Mouse (Mus musculus) olfactory bulb, adult 2 months (tissue): Measurements from ENCODE around the gene Shc3. TPM values are rescaled to one million over a fixed set of nuclear protein-coding genes. Genes with fewer than 3 reads are reported as not detected.

Experiments
- H3K27ac ChIP-seq: fragments of 200-500 bp; 2 replicates; pipeline ENCODE4 v1.5.1; 2012; ENCODE audit warnings: low read depth, low read length; ENCODE audit not compliant: insufficient read depth
- H3K4me1 ChIP-seq: fragments of 200-500 bp; 2 replicates; pipeline ENCODE4 v1.6.1; 2012; ENCODE audit warnings: low read length; ENCODE audit not compliant: control insufficient read depth, insufficient read depth
- H3K4me3 ChIP-seq: fragments of 200-500 bp; 2 replicates; pipeline ENCODE4 v1.5.1; 2012; ENCODE audit warnings: mild to moderate bottlenecking, low read depth, low read length, moderate library complexity; ENCODE audit not compliant: insufficient read depth
- CTCF ChIP-seq: fragments of 200-500 bp; IDR thresholded peaks from 2 replicates; pipeline ENCODE4 v1.5.1; 2012; ENCODE audit warnings: low read depth, mild to moderate bottlenecking, low read length, moderate library complexity; ENCODE audit not compliant: insufficient read depth
- POLR2A ChIP-seq: fragments of 200-500 bp; IDR thresholded peaks from 2 replicates; pipeline ENCODE4 v1.6.1; 2012; ENCODE audit warnings: mild to moderate bottlenecking, low read depth, low read length, moderate library complexity; ENCODE audit not compliant: insufficient read depth
- WGBS: fragments of 180-500 bp; shearing (Covaris S2); methylation state at CpG from one replicate; pipeline ENCODE4 v1.1.7; 2018; 5-methylcytosine and 5-hydroxymethylcytosine counted together
- polyA plus RNA-seq: library from polyadenylated mRNA; stranded (reverse); fragments of >200 nt; gene quantifications from 2 replicates; pipeline ENCODE4 v1.2.4, GENCODE M21; 2012; ENCODE audit warnings: low replicate concordance; ENCODE audit not compliant: missing spikeins, insufficient read depth, insufficient read length

Gene Shc3
- polyA plus RNA-seq, 1 experiment = not detected

- TF ChIP-seq CTCF (no peak), POLR2A (no peak)
- no peak overlapping the region for H3K4me3 ChIP-seq
- H3K4me1 ChIP-seq = peaks cover 2% of the 10 kb centered on the region; the same call in 1 of the 2 replicates
- H3K27ac ChIP-seq = no peak overlapping the region
- WGBS = 72% methylated on average over 11 of the region's 11 CpGs
These were observed 15.9 kb downstream of the Shc3 start for GRCm38 (mm10) chr13:51553343-51553742.

GRCm38 (mm10) chr13:51552233-51552632 lies 17.0 kb downstream of the Shc3 start:
- Histone ChIP-seq H3K4me1 (peaks cover 2% of the 10 kb centered on the region; the same call in 1 of the 2 replicates), H3K27ac (no peak overlapping the region), H3K4me3 (no peak overlapping the region)
- WGBS = 53% methylated on average over 3 of the region's 3 CpGs
- no peak for TF ChIP-seq CTCF
- no peak for TF ChIP-seq POLR2A

GRCm38 (mm10) chr13:51551824-51552223 lies 17.4 kb downstream of the Shc3 start:
- TF ChIP-seq CTCF = no peak
- TF ChIP-seq POLR2A = no peak
- WGBS = 69% methylated on average over 3 of the region's 3 CpGs
- H3K27ac ChIP-seq = no peak overlapping the region
- H3K4me1 ChIP-seq = peaks cover 2% of the 10 kb centered on the region; the same call in 1 of the 2 replicates
- H3K4me3 ChIP-seq = no peak overlapping the region

GRCm38 (mm10) chr13:51539816-51540215 lies 29.4 kb downstream of the Shc3 start:
- no peak for TF ChIP-seq POLR2A
- no peak for TF ChIP-seq CTCF
- 87% methylated on average over 8 of the region's 8 CpGs for WGBS

GRCm38 (mm10) chr13:51535326-51535725 lies 33.9 kb downstream of the Shc3 start:
- no peak overlapping the region for H3K27ac ChIP-seq
- WGBS = 92% methylated on average over 7 of the region's 7 CpGs
- TF ChIP-seq CTCF (no peak), POLR2A (no peak)

More at GRCm38 (mm10) chr13:51539816-51540215, 29.4 kb downstream of the Shc3 start:
- Histone ChIP-seq H3K27ac (no peak overlapping the region), H3K4me3 (no peak overlapping the region), H3K4me1 (0 out of 2 replicates have a peak, but pooled peaks cover 2% of the 10 kb centered on the region)

GRCm38 (mm10) chr13:51526480-51526879 lies 42.7 kb downstream of the Shc3 start:
- H3K4me3 ChIP-seq = no peak overlapping the region
- H3K4me1 ChIP-seq = peaks cover 7% of the 10 kb centered on the region
- no peak for TF ChIP-seq POLR2A
- TF ChIP-seq CTCF = no peak
- peak overlapping the region; percentile 47 for H3K27ac ChIP-seq
- WGBS = 3% methylated on average over 7 of the region's 7 CpGs

More at GRCm38 (mm10) chr13:51535326-51535725, 33.9 kb downstream of the Shc3 start:
- Histone ChIP-seq H3K4me1 (no peaks in the 10 kb centered on the region), H3K4me3 (no peak overlapping the region)

- TF ChIP-seq POLR2A (no peak), CTCF (no peak)
- WGBS = 91% methylated on average over 4 of the region's 4 CpGs
- Histone ChIP-seq H3K27ac (no peak overlapping the region), H3K4me3 (no peak overlapping the region), H3K4me1 (peaks cover 7% of the 10 kb centered on the region)
These were observed 44.9 kb downstream of the Shc3 start for GRCm38 (mm10) chr13:51524316-51524715.

GRCm38 (mm10) chr13:51523311-51523710 lies 45.9 kb downstream of the Shc3 start:
- no peak overlapping the region for H3K4me3 ChIP-seq
- 80% methylated on average over 10 of the region's 10 CpGs for WGBS
- H3K4me1 ChIP-seq = peaks cover 7% of the 10 kb centered on the region
- H3K27ac ChIP-seq = no peak overlapping the region
- TF ChIP-seq POLR2A (no peak), CTCF (no peak)

- no peak for TF ChIP-seq POLR2A
- TF ChIP-seq CTCF = no peak
- Histone ChIP-seq H3K4me3 (no peak overlapping the region), H3K4me1 (no peaks in the 10 kb centered on the region), H3K27ac (no peak overlapping the region)
- 96% methylated on average over 6 of the region's 6 CpGs for WGBS
These were observed 50.3 kb downstream of the Shc3 start for GRCm38 (mm10) chr13:51518880-51519279.

GRCm38 (mm10) chr13:51517943-51518342 lies 51.3 kb downstream of the Shc3 start:
- no peak overlapping the region for H3K4me3 ChIP-seq
- TF ChIP-seq CTCF (no peak), POLR2A (no peak)
- H3K4me1 ChIP-seq = no peaks in the 10 kb centered on the region
- WGBS = 78% methylated on average over 4 of the region's 4 CpGs
- no peak overlapping the region for H3K27ac ChIP-seq
